Mouse (Mus musculus) CD4-positive, CD25-positive, alpha-beta regulatory T cell, adult 4 months (primary cell): Measurements from ENCODE around the gene Pla2g4a. TPM values are rescaled to one million over a fixed set of nuclear protein-coding genes. Genes with fewer than 3 reads are reported as not detected.

Experiments used
- ATAC-seq: one replicate; pipeline ENCODE4 v1.8.0; 2017
- polyA plus RNA-seq, 2 experiments: library from polyadenylated mRNA; unstranded; fragments of 100-300 nt; shearing (Covaris generic); gene quantifications; one replicate each; pipeline ENCODE4 v1.2.1; 2017

The Pla2g4a gene
- polyA plus RNA-seq = not detected

- ATAC-seq = no peak
These were observed at the start of gene Pla2g4a for GRCm38 (mm10) chr1:149960734-149961424. Gene Pla2g4a, minus strand, starts transcription at chr1:149961290.

DNA sequence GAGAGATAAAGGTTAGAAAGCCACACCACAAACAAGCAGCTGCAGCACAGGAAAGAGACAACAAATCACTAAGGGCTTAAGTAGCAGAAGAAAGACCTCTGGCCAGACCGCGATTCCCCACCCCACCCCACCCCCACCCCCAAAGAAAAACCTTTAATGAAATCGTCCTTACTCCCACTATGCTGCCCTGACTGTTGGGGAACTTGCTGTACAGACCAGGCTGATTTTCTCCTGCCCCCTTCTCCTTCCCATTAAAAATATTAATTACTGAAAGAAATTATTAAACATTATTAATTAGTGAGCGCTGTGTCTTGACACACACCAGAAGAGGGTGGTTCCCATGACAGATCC lies 49.5 kb upstream of the Pla2g4a start:
- no peak for ATAC-seq

DNA sequence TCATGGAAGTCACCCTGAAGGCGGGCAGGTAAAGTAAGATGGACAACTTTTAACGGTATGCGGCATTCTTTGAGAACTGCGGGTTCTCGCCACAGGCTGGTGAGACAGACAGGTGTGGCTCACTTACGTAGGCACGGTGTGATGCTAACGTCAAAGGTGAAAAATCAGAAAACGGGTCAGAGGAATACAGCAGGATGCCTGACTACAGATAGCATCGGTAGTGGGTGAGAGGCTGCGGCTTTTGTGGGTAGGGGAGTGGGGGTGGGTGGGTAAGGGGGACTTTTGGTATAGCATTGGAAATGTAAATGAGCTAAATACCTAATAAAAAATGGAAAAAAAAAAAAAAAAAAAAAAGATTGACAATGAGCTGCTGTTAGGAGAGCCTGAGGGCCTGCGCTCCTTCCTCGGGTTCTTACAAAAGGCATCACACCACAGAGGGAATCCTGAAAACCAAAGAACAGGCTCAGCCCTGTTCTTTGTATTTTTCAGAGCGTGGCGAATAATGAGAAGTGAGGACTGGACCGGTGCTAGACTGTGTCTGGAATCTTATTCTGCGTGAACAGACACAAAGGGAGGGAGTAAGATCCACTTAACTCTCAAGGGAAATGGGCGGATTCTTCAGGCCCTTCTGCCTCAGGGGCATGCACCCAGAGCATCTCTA lies 49.0 kb upstream of the Pla2g4a start:
- no peak for ATAC-seq

DNA sequence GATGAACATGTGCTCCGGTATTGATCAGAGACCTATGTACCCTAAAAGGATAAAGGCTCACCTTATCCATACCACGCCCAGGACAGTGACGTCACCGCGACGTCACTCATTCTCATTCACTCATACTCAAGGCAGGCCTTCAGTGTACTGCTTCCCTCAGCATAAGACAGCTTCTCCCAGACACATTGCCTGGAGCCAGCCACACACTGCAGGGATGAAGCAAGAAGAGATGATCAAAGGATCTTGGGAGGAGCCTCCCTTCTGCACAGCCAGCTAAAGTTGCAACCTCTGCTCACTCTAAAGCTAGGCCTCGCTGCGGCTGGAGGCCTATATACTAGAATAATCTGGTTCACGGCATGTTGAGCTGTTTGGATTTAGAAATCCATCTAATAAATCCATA lies 48.0 kb upstream of the Pla2g4a start:
- ATAC-seq = no peak

GRCm38 (mm10) chr1:149975626-149976025 lies 14.5 kb upstream of the Pla2g4a start:
- ATAC-seq = no peak

DNA sequence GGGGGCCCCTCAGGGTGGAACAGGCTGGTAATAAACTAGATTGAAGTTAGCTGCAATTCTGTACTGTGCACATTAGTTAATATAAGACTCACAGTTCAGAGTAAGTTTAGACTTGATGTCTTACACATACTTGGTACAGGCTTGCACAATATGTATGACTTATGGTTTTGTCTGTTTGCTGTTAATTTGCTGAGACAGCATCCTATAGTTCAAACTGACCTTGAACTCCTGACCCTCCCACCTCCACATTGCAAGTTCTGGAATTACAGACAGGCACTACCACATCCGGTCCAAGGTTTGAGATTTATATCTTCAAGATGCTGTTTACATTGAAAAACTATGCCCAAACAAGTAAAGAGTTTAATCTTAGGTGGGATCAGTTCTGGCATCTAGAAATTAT lies 4.7 kb upstream of the Pla2g4a start:
- no peak for ATAC-seq

DNA sequence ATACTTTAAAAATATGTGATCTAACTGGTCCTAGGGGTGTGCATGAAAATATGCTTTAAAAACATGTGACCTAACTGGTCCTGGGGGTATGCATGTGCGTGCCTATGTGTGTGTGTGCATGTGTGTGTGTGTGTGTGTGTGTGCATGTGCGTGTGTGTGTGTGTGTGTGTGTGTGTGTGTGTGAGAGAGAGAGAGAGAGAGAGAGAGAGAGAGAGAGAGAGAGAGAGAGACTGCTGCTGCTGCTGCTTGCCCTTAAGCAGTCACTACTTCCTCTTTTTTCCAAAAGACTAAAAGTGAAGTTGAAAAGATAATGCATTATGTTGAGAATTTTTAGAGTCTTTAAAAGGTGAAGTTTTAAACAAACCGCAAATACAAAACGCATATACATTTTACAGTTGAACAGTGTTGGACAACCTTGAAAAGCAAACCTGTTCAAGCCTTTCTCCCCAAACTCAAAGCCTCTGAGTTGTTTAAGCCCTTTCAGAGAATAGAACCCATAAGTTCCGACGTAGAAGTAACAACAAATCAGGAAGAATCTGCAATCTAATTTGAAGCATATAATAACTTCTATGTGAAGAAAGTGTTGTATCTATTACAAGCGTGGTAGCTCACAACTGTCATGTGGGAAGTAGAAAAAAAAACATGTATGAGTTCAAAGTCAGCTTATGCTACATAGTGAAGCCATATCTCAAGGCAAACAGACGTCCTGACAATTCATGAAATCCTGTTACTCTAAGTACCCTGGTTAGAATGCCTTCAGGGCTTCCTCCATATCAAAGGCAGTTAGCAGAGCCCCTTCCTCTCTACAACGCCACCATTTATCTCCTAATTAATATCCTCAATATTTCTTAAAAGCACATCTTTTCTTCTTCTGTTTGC lies 574 bp upstream of the Pla2g4a start:
- ATAC-seq = no peak

GRCm38 (mm10) chr1:149960251-149960650 lies 839 bp downstream of the Pla2g4a start:
- ATAC-seq = no peak

GRCm38 (mm10) chr1:149959069-149959468 lies 2.0 kb downstream of the Pla2g4a start:
- no peak for ATAC-seq

GRCm38 (mm10) chr1:149955482-149955881 lies 5.6 kb downstream of the Pla2g4a start:
- no peak for ATAC-seq

GRCm38 (mm10) chr1:149954026-149954425 lies 7.1 kb downstream of the Pla2g4a start:
- no peak for ATAC-seq

- no peak for ATAC-seq
These were observed 9.0 kb downstream of the Pla2g4a start for GRCm38 (mm10) chr1:149952050-149952449.

DNA sequence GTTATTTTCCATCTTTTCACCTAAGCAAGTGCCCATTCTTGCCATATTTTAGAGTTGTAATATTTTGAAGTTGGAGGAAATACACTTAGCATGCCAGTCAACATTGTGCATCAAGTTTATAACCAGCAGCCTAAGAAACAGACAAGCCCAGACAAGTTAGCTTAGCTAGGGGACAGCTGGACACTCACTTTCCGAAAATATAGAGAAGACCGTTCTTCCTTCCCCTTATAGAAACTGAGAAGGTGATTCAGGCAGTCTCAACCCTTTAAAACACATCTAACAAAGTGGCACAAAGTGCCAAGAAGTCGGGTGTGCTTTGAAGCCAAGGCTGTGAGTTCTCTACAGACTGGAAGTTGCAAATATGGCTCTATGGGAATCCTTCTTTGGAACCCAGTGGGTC lies 10.4 kb downstream of the Pla2g4a start:
- no peak for ATAC-seq

DNA sequence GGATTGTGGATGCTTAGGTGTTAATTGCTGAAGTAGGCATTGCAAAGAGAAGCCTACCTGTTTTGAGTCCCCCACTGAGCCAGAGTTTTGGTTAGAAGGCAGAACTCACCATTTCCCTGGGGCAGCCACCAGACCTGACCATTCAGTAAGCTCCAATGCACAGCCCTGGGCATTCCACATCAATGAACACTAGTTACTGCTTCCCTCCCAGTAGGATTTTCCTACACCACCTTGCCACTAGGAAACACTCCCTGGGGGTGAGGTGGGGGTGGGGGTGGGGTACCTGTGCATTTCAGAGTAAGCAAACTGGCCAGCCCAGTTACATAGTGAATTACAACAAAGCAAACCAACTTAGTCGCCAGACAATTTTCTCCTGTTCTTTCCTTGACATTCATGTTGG lies 10.8 kb downstream of the Pla2g4a start:
- no peak for ATAC-seq

GRCm38 (mm10) chr1:149949334-149949733 lies 11.8 kb downstream of the Pla2g4a start:
- no peak for ATAC-seq

GRCm38 (mm10) chr1:149948066-149948825 lies 12.8 kb downstream of the Pla2g4a start:
- no peak for ATAC-seq

DNA sequence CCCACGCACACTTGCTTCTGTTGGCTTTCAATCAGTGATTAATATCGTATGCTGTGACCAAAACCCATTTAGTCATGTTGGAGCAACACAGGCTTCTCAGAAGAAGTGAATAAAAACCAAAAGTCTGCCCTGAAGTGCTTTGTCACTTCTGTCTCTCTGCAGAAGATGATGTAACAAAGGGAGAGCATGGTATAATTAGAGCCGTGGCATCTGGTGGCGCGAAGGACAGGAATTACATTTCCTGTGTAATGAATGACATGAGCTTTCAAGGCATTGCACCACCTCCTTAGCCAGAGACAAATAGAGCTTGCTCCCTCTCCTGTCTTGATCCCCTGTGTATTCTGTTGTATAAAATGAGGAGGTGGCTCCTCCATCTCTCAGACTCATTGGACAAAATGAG lies 14.1 kb downstream of the Pla2g4a start:
- no peak for ATAC-seq

GRCm38 (mm10) chr1:149946432-149946831 lies 14.7 kb downstream of the Pla2g4a start:
- no peak for ATAC-seq

DNA sequence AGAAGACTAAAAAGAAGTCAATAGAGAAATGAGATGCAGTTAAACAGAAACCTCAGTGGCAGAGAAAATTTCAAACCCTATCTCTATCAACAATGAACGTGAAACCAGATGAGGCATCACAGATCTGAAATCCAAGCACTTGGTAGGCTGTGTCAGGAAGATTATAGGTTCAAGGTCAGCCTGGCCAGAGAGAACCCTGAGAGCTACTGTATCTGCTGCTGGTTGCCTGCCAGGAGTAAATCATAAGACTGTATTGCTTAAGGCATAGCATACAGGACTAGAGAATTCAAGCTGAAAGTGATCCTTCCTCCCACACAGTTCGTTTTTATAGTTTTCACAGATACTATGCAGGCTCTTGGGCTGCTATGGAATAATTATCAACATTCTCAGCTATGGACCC lies 17.5 kb downstream of the Pla2g4a start:
- ATAC-seq = no peak

DNA sequence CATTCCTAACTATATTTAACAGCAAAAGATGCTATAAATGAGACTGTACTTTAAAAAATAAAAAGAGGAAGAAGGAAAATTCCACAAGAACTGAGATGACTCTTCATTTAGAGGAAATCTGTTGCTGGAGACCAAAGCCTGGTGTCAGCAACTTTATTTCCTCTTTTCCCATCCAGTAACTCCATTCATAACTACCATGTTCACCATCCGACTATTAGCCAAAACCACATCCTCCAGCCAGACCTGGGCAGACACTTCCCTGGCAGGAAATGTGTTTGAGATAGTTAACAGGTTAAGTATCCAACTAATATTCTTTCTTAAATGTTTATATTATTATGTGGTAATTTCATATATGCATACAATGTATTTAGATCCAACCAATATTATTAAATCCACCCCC lies 20.8 kb downstream of the Pla2g4a start:
- no peak for ATAC-seq

DNA sequence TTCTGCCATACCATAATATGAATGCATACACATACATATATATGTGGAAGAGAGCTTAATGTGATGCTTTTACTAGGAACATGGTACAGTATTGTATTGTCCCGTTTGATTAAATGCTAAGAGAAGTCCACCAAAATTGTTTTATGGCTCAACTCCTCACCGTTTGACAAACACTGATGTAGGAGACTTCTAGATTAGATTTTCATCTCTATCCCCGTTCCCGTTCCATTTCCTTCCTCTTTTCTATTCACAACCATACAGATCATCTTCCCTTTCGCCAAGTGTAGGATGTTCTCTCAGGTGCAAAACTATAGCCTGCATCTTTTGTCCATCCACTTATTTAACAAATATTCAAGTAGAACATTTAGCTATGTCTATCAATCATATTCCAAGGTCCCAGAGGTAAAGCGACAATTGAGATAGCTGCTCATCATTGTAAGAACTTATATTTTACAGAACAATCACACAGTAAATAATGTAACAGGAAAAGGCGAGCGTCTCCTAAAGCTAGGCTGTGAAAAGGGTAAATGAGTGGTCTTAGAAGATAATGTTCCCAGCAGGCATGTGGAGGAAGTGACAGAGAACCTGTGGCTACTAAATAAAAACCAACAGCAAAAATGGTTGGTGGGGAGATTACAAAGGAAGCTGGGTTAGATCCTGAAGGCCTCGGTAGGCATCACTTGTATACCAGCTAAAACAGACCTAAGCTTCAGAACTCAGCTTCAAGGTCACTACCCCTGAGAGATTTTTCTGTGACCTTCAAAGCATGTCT lies 21.6 kb downstream of the Pla2g4a start:
- no peak for ATAC-seq

DNA sequence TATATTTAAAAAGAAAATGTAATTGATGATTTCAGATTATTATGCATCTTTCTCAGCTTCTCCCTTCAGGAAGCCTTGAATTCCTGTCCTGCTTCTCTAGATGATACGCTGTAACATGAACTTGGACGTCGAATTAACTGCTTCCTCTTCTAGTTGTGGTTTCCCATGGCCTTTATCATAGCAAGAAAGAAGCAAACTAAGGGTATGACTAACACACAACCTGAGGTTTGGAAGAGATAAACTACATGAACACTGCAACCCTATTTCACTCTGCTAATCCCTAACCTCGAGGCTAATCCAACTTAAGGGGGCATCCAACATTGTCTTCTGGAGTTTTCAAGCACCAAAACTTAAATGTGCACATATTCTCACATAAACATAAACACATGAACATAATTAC lies 23.3 kb downstream of the Pla2g4a start:
- no peak for ATAC-seq
